Mouse (Mus musculus) gastrocnemius, postnatal 10 days (tissue): ENCODE measurements around the gene Arl15. TPM values are rescaled to one million over a fixed set of nuclear protein-coding genes. Genes with fewer than 3 reads are reported as not detected.
A peak's percentile ranks its signal among the peaks of the same experiment; 100 is the strongest.

Source experiments
- DNase-seq: peaks from one replicate; pipeline ENCODE4 v3.0.0; 2021; ENCODE audit warnings: mixed read lengths
- total RNA-seq, 2 experiments: library from RNA; stranded (reverse); gene quantifications; 2 replicates each; pipeline ENCODE4 v1.2.3; 2021

Arl15 gene
- total RNA-seq, 2 experiments from 2014 or later = 8.7 to 8.8 TPM

- DNase-seq = no peak
Measured at GRCm38 (mm10) chr13:113935697-113936096, 141.4 kb downstream of the Arl15 start.

GRCm38 (mm10) chr13:113937231-113937630 is 142.9 kb downstream of the Arl15 start:
- DNase-seq = no peak

DNA sequence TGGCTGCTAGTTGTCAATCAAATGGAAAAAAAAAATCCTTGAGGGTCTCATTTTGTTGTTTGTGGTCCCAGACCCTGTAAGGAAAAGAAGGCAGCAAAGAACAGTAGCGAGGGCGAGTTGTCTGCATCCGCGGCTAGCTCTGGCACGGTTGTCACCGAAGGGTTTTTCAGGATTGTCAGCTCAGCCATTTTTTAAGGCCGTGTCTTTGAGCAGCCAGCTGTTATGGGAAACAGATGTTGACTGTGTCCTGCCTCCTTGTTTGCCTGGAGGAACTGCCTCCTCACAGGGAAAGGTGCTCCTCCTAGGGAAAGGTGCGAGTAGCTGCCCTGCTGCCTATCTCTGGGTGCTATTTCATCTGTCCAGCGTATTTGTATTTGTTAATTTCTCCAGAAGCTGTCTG is 144.3 kb downstream of the Arl15 start:
- DNase-seq = no peak

GRCm38 (mm10) chr13:113939097-113939496 is 144.8 kb downstream of the Arl15 start:
- no peak for DNase-seq

DNA sequence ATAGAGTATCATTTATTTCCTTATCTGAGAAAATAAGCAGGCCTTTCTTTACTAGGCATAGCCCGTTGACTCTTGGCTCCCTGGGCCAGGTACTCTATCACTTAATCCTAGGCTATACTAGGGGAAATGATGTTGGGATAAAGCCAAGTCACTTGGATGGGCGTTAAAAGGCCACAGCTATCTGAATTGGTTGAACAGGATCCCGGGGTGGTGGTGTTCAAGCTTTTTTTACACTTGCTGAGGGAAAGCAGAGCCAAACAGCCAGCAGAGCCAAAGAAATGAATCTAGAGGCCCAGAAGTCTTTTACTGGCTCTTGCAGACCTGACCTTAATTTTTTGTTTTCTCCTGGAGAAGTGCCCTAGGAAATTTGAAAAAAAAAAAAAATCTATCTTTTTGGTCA is 145.4 kb downstream of the Arl15 start:
- no peak for DNase-seq

DNA sequence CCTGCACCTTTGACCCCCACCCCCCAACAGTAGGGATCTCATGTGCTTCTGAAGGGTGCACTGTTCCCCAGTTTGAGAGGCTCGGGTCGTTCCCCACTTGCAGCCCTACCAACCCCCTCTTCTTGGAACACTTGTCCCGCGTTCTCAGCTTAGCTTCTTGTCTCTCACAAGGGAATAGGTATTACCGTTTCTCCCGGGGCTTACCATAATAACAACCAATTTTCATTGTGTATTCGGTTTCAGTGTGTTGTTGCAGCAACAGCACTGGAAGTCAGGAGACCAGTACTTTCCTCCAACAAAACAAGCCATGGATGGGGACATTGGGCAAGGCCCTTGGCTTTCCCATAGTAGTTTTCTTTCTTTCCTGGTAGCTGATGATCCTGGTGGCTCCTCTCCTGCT is 145.8 kb downstream of the Arl15 start:
- DNase-seq = no peak

DNA sequence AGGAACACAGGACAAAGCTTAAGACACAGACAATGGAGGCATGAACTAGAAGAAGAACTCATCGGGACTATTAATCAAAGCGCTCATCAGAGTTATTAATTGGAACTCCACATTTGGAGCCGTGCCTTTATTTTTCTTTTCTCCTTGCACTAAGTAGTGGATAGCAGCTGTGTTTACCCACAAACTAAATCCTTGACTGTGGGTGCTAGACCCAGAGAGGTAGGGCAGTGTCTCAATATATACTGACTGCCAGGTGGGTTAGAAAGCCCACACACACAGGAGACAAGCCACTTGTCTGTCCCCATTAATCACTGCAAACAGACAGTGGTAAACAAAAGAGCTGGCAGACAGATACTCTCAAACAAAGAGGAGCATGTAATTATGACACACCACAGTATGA is 147.6 kb downstream of the Arl15 start:
- DNase-seq = no peak

DNA sequence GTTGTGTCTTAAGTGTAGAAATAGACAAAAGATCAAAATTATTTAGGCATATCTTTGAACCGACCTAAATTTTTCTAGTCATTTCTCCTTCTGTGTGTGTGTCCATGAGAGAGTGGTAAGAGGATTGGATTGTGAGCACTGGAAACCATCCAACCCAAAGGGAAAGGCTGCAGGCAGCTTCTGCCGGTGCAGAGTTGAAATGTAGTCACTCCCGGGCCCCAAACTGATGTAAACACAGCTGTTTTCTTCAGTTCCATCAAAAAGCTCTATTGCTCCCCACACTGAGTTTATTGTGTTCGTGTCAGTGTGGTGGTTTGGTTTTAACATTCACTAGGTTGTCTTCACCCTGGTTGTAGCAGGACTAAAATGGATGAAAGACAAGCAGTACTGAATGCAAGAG is 153.2 kb downstream of the Arl15 start:
- no peak for DNase-seq

- DNase-seq = peak; percentile 14
Measured at GRCm38 (mm10) chr13:113949708-113950107, 155.4 kb downstream of the Arl15 start.

DNA sequence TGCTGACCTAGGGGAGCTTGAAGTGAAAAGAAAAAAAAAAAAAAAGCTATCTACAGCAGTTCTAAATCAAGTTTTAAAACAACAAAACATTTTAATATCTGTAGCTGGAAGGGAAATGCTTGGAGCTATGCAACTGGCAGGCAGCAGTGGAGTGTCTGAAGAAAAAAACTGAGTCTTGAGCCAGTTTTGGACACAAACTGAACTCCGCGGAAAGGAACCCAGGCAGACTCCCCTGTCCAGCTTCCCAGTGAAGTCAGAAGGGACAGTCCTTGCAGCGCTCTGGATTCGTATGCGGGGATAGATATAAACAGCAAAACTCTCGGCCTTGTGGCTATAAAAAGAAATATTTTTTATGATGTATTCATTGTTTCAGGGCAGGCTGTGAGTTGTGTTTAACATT is 155.8 kb downstream of the Arl15 start:
- no peak for DNase-seq

DNA sequence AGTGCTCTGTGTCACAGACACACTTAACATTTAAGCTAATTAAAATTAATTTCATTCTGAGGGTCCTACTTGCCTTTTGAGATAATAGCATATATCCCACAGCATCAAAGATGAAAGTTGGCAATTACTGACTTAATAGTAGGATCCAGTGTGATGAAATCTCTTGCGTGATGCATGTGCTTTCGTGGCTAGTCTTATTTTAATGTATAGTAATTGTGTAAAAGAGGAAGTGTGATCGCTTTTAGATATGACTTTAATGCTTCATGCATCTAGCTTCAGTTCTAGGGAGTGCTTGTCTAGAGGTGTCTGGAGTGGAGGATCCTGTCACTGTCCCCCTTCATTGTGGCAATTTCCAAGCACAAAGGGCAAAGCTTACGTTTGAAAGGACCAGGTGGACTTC is 163.1 kb downstream of the Arl15 start:
- DNase-seq = no peak

DNA sequence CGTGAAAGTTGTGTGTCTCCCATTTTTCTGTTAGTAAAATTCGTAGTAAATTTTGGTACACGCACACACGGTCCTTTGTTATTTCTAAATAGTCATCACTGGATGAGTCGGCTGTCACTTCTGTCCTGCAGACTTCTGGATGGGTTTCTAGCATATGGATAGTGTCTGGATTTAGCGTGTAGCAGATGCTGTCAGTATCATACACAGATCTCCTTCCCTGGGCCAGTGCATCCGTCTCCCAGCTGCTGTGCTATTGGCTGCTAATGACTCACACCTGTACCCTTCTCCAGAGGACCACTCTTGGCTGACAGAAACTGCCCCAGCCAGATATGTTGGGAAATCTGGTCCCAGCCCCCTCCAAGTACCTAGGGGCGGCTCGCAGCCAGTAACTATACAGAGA is 170.6 kb downstream of the Arl15 start:
- no peak for DNase-seq

- DNase-seq = no peak
Measured at GRCm38 (mm10) chr13:113970706-113971105, 176.4 kb downstream of the Arl15 start.

- DNase-seq = no peak
Measured at GRCm38 (mm10) chr13:113972401-113972800, 178.1 kb downstream of the Arl15 start.

- no peak for DNase-seq
Measured at GRCm38 (mm10) chr13:113974866-113975265, 180.6 kb downstream of the Arl15 start.

- DNase-seq = no peak
Measured at GRCm38 (mm10) chr13:113975722-113976121, 181.4 kb downstream of the Arl15 start.

- DNase-seq = no peak
Measured at GRCm38 (mm10) chr13:113976936-113977335, 182.6 kb downstream of the Arl15 start.

DNA sequence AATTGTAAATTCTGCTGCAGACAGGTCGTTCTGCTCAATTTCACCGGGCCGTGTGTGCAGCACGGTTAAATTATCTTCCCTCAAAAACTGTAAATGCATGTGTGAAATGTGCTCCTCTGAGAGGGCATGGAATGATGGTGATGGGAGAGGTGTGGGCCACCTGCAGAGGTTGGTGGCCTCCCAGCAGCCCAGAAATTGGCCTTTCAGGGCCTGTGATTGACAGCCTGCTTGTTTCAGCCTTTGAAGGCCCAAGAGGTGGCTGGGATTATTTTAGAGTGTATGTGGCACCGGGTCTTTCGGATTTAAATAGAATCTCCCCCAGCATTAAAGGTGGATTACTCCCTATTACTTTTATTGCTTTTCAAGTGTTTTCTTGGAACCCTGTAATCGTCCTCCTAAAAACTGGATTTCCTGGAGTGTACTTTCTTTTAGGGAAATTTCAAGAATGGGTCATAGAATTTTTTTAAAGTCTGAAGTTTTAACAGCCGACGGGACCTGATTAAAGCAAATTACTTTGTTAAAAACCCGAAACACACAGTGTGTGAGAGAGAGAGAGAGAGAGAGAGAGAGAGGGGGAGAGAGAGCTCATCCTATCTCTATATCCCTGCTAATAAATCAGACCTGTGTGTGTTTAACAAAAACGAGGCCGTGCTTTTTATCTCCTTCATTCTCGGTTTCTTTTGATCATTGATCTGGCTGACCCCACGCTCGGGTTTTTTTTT is 186.6 kb downstream of the Arl15 start:
- no peak for DNase-seq

- DNase-seq = no peak
Measured at GRCm38 (mm10) chr13:113981461-113982000, 187.2 kb downstream of the Arl15 start.

DNA sequence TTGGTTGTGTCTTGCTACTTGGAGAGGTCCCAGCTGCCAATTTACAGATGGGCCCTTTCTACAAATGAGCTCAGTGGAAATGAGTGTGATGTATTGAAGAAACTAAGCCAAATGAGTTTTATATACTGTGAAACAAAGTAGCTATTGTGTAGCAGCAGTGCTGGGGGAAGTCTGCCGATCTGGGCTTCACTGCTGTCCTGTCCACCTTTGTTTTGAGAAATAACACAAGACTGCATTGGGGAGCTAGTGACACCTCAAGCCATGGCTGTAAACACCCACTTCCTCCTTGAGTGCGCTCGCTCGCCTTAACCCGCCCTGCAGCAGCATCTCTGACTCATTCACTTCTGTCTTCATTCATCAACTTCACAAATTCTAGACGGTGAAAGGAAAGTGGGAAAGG is 189.3 kb downstream of the Arl15 start:
- DNase-seq = no peak

DNA sequence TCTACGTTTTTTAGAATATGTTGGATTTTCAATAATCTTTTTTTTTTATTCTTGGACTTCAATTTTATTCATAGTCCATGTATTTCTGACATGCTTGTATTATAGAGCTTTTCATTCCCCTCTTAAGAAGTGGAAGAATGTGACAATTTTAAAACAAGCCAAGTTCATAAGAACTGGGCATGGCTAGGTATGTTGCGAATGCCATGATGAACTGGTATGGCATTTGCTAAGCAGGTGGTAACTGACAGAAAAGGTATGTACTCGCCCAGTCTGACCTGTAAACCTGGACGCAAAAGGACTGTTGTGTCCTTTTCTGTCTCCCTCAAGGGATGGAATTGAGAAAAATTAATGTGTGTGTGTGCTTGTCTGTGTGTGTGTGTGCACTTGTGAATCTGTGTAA is 190.2 kb downstream of the Arl15 start:
- no peak for DNase-seq

DNA sequence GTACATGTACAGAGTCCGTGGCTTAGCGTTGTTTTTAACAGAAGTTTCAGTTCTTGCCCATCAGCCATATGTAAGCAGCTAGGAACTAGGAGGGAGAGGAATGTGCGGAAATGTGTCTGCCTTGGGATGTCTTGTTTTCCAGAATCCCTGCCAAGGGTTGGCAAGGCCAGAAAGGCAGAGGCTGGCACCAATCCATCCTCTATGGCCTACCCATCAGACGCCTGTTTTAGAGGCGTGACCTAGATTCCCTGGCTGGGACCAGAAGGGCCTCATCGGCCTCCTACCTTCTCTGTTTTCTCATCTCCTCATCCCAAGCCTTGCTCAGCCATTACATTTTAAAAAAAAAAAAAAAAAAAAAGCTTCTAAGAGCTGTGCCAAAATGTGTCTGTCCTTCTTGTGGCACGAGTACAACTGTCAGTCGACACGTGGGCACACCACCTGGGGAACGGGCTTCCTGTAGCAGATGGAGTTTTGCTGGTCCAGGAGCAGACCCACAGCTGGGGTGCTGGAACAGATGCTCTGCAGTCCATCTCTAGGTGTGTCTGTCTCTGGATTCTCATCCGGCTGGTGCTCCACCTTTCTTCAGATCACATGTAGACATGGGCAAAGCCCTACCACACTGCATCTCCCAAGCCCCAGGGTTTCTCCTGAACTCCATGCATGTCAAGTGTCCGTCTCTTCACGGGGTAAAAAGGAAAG is 192.7 kb downstream of the Arl15 start:
- DNase-seq = peak; percentile 37

- no peak for DNase-seq
Measured at GRCm38 (mm10) chr13:113990247-113990646, 195.9 kb downstream of the Arl15 start.

GRCm38 (mm10) chr13:113990701-113991100 is 196.4 kb downstream of the Arl15 start:
- DNase-seq = no peak
